Mouse (Mus musculus) spleen, postnatal 36 days (tissue): ENCODE data around the gene Kctd17.
A peak's percentile ranks its signal among the peaks of the same experiment; 100 is the strongest.

Source experiments
- DNase-seq, 2 experiments: peaks; one replicate each; pipeline ENCODE4 v3.0.0; 2022; ENCODE audit warnings: low spot score in 2 of 2, mixed read lengths in 1 of 2

The Kctd17 gene

DNA sequence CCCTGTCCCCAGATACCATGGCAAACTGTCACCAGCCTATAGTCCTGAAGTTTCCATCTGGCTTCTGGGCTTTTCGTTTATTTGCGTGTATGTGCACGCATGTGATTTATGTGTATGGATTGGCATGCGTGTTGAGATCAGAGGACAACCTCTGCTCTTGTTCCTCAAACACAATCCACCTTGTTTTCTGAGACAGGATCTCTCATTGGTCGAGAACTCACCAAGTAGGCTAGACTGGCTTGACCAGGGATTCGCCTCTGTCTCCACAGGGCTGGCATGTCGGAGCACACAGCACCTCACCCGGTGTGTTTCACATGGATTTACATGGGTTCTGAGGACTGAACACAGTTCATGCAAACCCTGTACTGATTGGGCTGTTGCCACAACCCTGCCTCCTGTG, 14.2 kb upstream of the Kctd17 start:
- DNase-seq: no peak

DNA sequence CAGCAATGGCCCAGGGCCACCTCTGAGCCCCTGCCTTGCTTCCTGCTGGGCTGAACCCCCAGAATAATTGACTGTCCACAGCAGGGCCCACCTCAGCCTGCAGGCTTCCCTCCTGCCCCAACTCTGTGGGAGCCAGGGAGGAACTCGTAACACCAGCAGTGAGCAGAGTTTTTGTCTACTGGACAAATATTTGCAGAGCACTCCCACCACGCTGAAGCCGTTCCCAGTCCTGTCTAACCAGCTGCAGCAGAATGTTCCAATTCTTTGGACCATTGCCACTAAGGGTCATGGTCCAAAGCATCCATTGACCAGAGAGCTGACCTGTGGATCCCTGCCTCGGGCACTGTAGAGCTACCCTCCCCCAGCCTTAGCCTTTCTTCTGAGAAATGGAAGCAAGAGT, 11.4 kb upstream of the Kctd17 start:
- DNase-seq: no peak

DNA sequence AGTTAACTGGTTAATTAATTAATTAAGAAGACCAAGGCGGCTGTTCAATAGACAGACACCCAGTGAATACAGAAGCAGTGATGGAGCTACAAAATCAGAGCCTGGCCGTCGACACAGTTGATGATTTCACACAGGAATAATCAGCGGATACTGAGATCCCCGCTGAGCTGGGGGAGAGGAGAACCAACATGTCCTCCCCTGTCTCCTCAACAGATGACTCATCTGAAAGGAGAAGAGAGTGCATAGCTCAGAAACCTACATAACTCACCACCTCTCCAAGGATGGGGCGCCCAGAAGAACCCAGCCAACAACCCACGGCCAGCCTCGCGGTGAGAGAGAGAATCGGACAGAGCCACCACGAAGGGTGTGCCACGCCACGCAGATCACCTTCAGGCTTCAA, 8.0 kb upstream of the Kctd17 start:
- DNase-seq: no peak

DNA sequence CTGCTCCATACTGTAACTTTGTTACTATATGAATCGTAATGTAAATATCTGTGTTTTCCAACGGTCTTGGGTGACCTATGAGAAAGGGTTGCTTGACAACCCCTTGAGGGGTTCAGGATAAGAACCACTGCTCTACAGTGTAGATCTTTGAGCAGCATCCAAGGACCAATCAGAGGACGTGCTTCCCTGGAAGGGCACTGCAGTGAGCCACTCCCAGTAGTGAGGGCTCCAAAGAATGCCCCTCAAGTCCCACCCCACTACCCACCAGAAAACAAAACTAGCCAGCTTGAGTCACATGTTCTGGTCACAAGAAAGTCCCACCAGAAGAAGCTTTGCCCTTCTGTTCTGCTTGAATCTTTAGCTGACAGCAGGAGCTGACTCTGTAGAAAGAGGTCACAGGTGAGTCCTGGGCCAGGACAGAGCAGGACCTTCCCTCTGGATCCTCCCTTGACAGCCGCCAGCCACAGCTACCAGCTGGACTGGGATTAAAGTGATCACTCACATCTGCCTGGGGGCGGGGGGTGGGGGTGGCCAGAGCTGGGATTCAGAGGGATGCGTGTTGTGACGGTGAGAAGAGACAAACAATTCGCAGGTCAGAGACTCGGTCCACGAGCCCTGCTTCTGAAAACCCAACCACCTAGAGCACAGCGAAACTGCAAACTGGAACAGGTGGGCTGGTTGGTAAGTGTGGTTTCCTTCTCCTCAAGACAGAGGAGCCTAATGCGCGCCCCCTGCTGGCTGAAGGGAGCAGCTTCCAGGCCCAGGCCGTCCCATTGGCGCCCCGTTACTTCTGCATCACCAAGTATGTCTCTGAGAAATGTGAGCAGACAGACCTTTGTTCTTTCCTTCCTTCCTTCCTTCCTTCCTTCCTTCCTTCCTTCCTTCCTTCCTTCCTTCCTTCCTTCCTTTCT, 6.1 kb upstream of the Kctd17 start:
- peak; percentile 73 to 82 for DNase-seq

DNA sequence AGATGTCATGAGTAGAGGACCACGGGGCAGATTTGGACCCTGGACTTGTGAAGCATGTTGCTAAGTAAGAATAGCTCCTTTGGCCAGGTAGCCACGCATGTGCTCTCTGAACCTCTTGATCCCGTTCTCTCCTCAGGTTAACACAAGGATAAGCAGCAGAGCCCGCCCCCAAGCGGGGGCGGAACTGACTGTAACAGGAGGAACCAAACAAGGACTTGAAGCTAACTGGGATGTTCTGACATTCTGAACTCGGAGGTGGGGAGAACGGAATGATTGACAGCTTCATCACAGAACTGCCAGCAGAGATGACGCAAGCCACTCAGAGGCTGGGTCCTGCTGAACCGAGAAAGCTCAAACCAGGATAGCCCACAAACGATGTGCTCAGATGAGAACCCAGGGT, 3.9 kb upstream of the Kctd17 start:
- DNase-seq: no peak

DNA sequence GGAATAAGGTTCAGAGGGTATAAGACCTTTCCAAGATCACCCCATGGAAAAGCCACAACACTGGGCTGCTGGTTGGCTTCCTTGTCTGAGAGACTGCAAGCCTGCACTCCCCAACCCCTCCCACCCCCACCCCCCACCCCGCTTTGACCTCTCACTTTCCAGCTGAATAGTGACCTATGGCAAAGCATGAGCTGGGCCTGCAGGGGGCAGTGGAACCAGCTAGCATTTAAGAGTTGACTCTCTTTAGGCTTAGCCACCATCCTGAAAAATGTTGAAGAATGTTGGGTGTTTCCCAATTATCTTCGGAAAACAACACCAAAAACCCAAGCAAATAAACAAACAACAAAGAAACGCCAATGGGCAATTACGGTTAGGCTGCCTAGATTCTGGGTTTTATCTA, 3.1 kb upstream of the Kctd17 start:
- no peak for DNase-seq

DNA sequence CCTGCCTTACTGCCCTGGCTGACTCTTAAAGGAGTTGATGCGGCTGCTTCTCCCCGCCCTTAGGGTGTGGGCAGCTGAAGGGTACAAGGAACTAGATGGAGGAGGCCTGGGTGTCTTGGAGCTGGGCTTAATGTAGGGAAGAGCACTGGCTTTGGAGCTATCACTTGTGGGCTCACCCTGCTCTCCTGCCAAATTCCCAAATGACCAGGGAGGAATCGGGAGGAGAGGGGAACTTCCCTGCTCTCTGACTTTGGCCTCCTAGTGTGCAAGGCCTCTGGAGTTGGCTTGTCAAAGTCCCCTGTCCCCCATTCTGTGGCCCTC, 735 bp downstream of the Kctd17 start:
- no peak for DNase-seq

DNA sequence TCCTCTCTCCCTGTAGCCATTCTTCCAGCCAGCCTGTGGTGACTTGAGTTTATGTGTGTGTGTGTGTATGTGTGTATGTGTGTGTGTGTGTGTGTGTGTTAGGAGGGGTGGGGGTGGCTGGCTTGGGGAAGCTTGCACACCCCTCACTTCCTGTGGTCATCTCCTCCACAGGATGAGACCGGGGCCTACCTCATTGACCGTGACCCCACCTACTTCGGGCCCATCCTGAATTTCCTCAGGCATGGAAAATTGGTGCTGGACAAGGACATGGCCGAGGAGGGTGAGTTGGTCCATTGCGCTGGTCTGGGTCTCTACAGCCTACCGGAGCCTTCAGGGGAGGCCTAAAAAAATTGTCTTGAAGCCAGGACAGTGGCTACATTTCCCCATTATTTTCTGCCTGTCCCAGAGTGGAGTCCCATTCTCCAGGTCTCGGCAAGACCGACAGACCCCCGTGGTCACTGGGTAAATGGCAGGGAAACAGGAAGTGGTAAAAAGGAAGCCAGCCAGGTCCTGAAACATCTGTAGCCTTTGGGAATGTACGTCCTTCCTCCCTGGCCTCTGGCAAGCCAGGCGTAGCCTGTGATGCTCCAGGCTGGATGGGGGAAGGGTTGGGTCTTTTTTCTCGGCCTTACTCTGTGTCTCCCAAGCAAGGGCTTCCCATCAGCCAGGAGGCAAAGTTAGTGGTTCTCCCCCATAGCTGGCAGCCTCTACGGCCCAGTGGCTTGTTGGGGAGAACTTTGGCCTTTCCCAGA, 1.7 kb downstream of the Kctd17 start:
- no peak for DNase-seq

DNA sequence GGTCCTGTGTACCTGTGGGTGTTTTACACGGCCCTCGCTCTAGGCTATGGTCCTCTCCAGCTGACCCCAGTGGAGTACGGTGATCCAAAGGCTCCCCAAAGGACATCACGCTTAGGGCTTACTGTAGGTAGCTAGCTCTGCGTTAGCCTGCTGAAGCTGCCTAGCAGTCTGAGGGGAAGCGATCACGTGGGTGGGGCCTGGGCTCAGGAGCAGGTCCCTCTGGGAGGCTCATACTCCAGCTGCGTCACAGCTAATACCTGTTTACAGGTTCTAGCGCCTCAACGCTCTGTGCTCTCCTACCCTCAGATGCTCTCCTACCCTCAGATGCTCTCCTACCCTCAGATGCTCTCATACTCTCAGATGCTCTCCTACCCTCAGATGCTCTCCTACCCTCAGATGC, 2.5 kb downstream of the Kctd17 start:
- DNase-seq: no peak

DNA sequence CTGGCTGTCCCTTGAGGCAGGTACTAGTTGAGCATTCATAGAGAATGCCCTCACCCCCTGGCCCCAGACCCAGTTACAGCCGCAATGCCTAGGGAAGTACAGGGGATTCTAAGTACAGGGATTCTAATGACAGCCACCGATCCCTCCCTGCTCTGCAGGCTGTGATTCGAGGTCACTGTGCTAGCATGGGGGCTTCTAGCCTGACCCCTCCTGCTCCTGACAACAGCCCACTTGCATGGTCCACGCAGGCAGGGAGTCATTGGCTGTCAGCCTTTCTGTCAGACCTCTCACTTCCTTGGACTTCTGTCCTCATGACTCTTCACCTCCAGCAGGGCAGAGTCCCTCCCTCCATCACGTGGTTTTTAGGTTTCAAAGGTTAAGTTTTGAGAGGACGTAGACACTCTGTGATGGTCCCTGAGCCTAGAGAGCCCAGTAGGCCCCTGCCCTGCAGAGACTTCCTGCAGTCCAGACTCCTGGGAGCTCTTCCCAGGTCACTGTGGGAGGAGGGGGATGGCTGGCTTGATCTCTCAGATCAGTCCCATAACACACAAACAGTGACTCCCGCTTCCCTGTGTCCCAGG, 3.3 kb downstream of the Kctd17 start:
- no peak for DNase-seq

DNA sequence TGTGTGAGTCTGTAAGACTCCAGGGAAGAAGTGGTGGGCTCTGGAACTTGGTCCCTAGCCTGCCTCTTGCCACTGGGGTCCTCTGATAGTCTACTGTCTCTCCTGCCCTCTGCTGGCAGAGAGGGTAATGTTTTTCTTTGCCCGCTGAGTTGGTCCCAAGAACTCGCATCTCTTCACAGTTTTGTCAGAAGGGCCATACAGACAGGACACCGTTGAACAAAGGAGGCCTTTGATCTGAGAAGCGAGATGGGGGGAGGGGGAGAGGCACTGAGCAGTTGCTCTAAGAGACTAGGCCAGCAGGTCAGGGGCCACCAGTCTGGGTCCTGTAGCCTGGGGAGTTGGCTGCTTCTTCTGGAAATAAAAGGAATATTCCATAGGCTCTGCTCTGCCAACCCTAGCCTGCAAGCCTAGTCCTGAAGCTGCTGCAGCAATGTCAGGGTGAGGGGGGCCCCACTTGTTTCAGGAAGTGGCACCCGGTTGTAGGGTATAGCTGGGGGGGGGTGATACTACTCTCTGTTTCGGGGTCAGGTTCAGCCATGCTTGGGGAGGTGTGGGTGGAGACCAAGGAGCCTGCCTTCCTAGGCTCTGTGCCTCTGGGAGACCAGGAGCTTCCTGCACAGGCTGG, 6.6 kb downstream of the Kctd17 start:
- no peak for DNase-seq

DNA sequence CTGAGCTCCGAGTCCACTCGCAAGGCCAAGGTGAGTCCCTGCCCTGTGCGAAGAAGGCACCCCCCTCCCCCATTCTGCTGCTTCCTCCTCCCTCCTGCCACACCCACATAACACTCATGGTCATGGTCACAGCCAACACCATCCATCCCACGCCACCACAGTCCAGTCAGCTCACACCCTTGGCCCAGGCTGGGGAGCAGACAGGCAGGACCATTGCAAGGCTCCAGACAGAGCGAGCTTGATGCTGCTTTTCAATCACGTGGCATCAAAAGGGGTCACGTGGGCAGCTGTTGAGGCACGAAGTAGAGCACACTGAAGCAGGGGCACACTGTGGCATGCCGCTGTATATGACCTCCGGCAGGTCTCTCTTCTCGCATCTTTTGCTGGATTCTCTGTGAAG, 7.3 kb downstream of the Kctd17 start:
- DNase-seq: no peak

DNA sequence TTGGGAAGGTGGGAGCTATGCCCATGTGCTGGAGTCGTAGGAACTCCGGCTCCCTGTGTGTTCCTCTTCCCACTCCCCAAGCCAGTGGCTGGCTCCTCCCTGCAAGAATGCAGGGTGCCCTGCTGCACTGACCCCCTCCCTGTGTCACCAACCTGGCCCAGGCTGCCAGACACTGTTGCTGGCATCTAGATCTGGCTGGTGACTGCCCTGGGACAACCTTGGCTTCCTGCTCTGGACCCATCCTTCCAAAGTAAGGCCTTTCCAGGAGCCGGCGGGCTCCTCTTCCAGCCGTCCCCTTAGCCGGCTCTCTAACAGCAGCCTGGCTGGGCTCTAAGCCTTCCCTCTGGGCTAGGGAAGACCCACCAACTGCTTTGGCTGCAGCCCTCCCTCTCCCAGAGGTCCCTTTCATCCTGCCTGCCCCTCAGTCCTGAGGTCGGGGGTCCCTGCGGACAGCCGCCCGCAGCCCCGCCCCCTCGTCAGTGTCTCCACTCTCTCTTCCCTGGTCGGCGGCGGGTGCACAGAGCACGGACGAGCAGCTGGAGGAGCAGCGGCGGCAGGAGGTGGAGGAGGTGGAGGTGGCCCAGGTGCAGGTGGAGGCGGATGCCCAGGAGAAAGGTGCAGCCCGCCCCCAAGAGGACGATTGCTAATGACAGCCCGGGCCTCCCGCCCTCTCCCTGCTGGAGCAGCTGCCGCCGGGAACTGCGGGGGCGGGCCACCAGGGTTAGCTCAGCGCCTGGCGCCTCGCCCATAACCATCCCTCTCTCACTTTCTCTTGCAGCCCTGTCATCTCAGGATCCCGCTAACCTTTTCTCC, 8.2 kb downstream of the Kctd17 start:
- peak in 1 of 2 experiments; percentile 35 for DNase-seq

DNA sequence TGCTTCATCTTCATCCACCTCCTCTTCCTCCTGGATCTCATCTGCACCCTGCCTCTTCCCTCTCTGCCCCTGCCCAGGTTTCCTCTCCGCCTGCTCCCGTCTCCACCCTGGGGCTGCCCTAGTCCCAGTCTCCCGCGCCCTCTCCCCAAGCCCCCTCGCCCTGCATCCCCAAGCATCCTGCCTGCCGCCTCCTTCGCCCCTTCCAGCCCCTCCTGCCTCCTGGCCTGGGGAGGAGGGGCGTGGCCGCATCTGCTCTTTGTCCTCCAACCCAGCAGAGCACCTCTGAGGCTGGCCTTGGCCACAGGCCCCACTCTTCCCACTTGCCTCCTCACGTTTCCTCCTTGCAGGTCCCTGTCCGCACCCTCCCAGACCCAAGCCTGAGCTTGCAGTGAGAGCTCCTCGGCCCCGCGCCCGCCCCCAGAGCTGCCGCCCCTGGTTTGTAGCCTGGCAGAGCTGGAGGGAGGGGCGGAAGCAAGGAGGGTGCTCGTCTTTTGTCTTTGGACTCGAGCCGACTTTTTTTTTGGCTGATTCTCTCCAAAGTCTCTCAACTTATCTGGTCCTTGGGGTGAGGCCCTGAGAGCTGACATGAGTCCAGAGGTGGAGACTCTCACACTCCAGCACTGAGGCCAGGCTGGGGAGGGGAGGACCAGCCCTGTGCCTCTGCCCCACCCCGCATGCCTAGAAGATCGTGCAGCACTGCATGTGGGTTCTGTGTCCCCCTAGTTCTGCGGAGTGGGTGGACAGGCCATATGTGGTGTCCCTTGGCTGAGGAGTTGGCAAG, 9.1 kb downstream of the Kctd17 start:
- DNase-seq: no peak

DNA sequence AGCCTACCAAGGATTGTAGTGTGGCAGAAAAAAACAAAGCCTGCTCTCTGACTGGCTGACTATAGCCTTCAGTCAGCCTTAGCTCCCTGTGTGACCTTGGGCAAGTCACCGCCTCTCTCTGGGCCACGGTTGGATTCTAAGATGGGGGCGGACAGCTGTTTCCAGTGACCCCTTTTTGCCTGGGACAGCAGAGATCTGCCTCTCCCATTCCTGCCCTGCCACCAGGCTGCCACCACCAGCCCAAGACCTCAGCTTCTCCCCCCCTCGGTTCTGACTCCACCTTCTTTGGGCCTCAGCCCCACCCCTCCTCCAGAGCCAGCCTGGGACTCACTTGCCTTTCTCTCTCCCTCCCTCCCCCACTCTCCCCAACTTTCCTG, 9.6 kb downstream of the Kctd17 start:
- no peak for DNase-seq

DNA sequence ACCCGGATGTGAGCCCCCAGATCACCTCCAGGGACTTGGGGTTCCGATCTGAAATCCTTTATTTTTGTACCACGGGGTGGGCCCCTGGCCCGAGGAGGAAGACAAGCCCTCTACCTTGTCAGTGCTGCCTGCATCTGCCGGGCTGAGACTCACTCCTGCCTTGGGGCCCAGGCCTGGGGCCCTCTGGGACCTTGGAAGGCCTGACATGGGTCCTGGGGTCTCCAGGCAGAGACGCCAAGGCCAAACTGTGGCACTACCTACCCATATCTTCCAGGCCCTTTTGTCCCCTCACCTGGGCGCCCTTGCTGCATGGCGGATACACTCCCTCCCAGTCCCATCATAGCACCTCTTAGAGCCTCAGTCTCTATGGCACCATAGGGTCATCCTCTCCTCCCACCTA, 10.1 kb downstream of the Kctd17 start:
- no peak for DNase-seq

DNA sequence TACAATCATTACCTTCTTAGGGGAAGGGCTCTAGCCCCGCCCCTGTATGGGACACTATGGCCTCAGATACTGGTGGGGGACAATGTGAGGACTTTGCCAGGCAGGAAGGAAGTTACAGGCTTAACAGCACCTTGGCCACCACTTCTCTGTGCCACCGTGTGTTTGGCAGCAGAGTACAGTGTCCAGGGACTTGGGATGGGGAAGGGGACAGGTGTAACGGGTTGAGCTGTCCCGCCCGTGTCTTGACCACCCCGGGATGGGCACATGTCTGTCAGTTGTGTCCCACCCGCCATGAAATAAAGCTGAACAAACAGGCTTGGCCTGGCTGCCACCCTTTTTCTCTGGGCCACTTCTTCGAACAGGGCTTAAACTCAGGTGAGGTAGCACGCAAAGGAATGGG, 10.6 kb downstream of the Kctd17 start:
- DNase-seq: no peak

DNA sequence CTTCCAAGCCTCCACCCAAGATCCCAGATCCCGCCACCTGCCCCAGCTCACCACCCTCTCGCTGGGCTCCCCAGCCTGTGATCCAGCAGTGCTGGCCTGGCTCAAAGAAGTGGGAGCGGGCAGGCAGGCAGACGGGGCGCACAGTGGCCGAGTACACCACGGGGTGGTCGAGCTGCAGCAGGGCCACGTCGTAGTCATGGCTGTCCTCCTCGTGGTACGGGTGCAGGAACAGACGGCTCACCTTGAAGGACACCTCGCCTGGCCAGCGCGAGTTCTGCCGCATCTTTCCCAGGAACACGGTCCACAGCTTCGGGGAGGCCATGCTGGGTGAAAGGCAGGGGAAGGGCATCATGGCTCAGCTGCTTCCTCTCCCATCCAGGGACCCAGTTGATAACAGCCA, 13.9 kb downstream of the Kctd17 start:
- no peak for DNase-seq

DNA sequence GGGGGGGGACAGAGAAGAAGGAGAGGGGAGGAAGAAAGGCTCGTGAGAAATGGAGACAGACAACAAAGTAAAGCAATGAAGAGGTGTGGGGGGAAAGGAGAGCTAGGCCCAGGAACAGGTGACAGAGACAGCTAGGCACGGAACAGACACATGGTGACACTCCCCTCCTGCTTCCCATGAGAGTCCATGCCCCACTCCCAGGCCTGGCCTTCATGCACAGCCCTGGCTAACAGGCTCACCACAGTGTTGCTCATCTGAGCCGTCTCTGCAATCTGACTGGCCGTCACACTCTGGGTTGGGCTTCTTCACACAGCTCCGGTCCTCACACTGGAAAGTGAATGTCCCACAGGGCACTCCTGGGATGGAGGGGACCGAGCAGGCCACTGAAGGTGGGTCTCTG, 15.5 kb downstream of the Kctd17 start:
- DNase-seq: no peak

DNA sequence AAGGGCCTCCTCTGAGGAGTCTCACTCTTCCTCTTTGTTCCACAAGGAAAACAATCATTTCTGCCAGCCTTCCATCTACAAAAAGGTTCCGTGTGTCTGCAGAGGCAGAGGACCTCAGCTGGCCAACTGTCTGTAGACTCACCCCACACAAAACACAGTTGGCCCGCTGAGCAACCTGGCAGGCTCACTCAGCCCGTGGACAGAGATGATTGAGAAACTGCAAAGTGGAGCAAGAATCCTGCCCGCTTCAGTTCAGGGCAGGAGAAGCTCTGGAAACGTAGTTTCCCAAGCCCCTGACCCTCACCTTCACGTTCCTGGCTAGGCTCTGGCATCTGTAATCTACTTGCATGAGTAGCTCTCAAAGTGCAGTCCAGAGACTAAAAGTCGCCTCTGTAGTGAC, 18.8 kb downstream of the Kctd17 start:
- no peak for DNase-seq
